Mouse (Mus musculus): ENCODE data around the gene Btd. TPM values are rescaled to one million over a fixed set of nuclear protein-coding genes. Genes with fewer than 3 reads are reported as not detected.

Btd gene
- total RNA-seq, 4 experiments from 2014 or later, result 9.0 to 12.5 (median 11.0) TPM

- DNase-seq (ENCODE audit: low spot score in 2 of 2), result no peak
Observed at GRCm38 (mm10) chr14:31700376-31700775, 59.5 kb downstream of the Btd start.

GRCm38 (mm10) chr14:31709343-31709742 is 68.5 kb downstream of the Btd start:
- no peak for DNase-seq (ENCODE audit: low spot score in 2 of 2)

DNA sequence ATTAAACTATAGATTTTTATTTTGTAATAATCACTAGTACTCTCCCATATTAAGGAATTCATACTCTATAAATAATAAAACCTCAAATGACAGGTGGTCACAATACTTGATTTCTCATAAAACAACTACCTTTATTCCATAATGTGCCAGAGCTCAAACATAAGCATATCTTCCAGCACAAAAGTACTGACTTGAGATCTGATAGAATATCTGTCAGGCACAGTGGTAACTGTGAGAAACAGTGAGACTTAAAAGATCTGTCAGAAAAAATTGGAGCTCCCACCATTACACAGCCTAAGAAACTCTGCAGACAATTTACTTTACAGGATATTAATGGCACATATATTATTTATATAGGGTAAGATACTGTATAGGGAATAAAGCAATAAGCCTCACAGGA is 74.8 kb downstream of the Btd start:
- DNase-seq (ENCODE audit: low spot score in 2 of 2), result no peak

DNA sequence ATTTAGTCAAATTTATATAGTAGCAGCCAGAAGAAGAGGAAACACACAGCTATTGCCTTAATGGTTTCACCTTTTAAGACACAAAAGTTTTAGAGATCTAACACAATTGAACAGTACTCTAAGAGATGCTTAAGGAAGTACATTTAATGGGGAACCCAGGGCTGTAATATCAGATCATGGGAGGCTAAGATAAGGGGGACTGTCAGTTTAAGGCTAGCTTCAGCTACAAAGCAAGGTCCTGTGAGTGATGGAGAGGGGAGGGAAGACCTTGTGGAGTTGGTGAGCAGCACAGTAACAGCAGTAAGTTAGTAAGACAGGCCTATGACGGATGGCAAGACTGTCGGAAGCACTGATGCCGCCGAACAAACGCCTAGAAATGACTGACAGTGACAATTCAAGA is 76.5 kb downstream of the Btd start:
- no peak for DNase-seq (ENCODE audit: low spot score in 2 of 2)

Other genes with a start within 250 kb of the Btd start
- gene Sh3bp5, start 204.9 kb upstream of the Btd start, total RNA-seq (2022), result 100 to 1,000 TPM; 105 to 134 (median 117) TPM
- 10 to 100 TPM; 13.8 to 21.0 (median 16.9) TPM for gene Eaf1, start 146.6 kb upstream of the Btd start, total RNA-seq (2022)
- gene Mettl6, start 146.0 kb upstream of the Btd start, total RNA-seq (2022), result 10 to 100 TPM; 27.8 to 32.8 (median 31.8) TPM
- under 1 TPM; 0.18 to 0.37 (median 0.22) TPM for gene Colq, start 49.7 kb upstream of the Btd start, total RNA-seq (2022)
- gene Gm49387, start 150 bp upstream of the Btd start, total RNA-seq (2022), result not detected
- 10 to 100 TPM in 1 of 4 experiments, 1 to 10 TPM in 3; 7.3 to 10.9 (median 9.1) TPM for gene Hacl1, start 258 bp downstream of the Btd start, total RNA-seq (2022)
- gene Ankrd28, start 189.6 kb downstream of the Btd start, total RNA-seq (2022), result 10 to 100 TPM; 54.0 to 65.1 (median 59.0) TPM